ENCODE assay signal across 18 mouse cellular contexts in genomic region chr11:34544631-34545030, GRCm38 (mm10).
DNase-seq lines count a peak whose midpoint lies in the region; ATAC-seq and TF ChIP-seq lines count a peak whose summit lies in the region.
"Had no signal": no experiment of that assay in that cellular context is flagged by ENCODE, and none has a peak within 500 bp of the region (broad histone marks: within the 10 kb centered on the region; RNA-seq: fewer than 3 reads in every experiment).

No protein-coding gene starts in this region.

- H3K4me3 ChIP-seq in liver, adult 2 months (ENCODE audit: insufficient read depth, low read depth, low read length): no peak overlapping the region
- no peak overlapping the region for H3K4me3 ChIP-seq in intestine, embryonic 15.5 days (replicated peaks)
- H3K4me3 ChIP-seq: embryonic facial prominence, embryonic 15.5 days; forebrain, embryonic 15.5 days; heart, embryonic 15.5 days; midbrain, embryonic 10.5 days had no signal

- peak; percentile 66 for ATAC-seq in CD4-positive, CD25-positive, alpha-beta regulatory T cell, adult 4 months
- ATAC-seq in intestine, embryonic 15.5 days: no peak
- ATAC-seq: forebrain, embryonic 15.5 days had no signal

- H3K4me2 ChIP-seq in intestine, embryonic 15.5 days (replicated peaks): no peak overlapping the region
- H3K4me2 ChIP-seq: embryonic facial prominence, embryonic 15.5 days; forebrain, embryonic 15.5 days; heart, embryonic 15.5 days; liver, embryonic 11.5 days had no signal

- no peaks in the 10 kb centered on the region for H3K9me3 ChIP-seq in intestine, embryonic 15.5 days

- no peak overlapping the region for H3K9ac ChIP-seq in liver, adult 2 months (ENCODE audit: low read depth, low read length)
- no peak overlapping the region for H3K9ac ChIP-seq in intestine, embryonic 15.5 days
- H3K9ac ChIP-seq: embryonic facial prominence, embryonic 15.5 days; forebrain, embryonic 15.5 days; heart, embryonic 15.5 days had no signal

- H3K4me1 ChIP-seq in liver, adult 2 months (ENCODE audit: control insufficient read depth, insufficient read depth, low read length): no peaks in the 10 kb centered on the region
- no peaks in the 10 kb centered on the region for H3K4me1 ChIP-seq in intestine, embryonic 15.5 days (replicated peaks)
- H3K4me1 ChIP-seq: embryonic facial prominence, embryonic 15.5 days; forebrain, embryonic 15.5 days; heart, embryonic 15.5 days; midbrain, embryonic 10.5 days had no signal

- H3K36me3 ChIP-seq in liver, adult 2 months (ENCODE audit: control insufficient read depth, insufficient read depth, low read length): no peaks in the 10 kb centered on the region
- no peaks in the 10 kb centered on the region for H3K36me3 ChIP-seq in intestine, embryonic 15.5 days
- H3K36me3 ChIP-seq: embryonic facial prominence, embryonic 15.5 days; forebrain, embryonic 15.5 days; heart, embryonic 15.5 days; midbrain, embryonic 10.5 days had no signal

- TF ChIP-seq POLR2A in liver, adult 2 months (IDR thresholded peaks at IDR 0.05; ENCODE audit: extremely low read depth, insufficient read depth, low read length): no peak

- no peak overlapping the region for H3K27ac ChIP-seq in liver, adult 2 months (replicated peaks; ENCODE audit: insufficient read depth, low read depth, low read length)
- no peak overlapping the region for H3K27ac ChIP-seq in intestine, embryonic 15.5 days
- H3K27ac ChIP-seq: embryonic facial prominence, embryonic 15.5 days; forebrain, embryonic 15.5 days; heart, embryonic 15.5 days; midbrain, embryonic 10.5 days had no signal

- H3K79me2 ChIP-seq in liver, adult 2 months (ENCODE audit: control insufficient read depth, insufficient read depth, low read length): no peaks in the 10 kb centered on the region

- H3K27me3 ChIP-seq in liver, adult 2 months (ENCODE audit: control insufficient read depth, insufficient read depth, low read length): no peaks in the 10 kb centered on the region
- no peaks in the 10 kb centered on the region for H3K27me3 ChIP-seq in intestine, embryonic 15.5 days (replicated peaks)
- H3K27me3 ChIP-seq: embryonic facial prominence, embryonic 15.5 days; forebrain, embryonic 15.5 days; heart, embryonic 15.5 days had no signal

- DNase-seq in liver, adult 2 months (ENCODE audit: extremely low read depth, low read depth, low spot score): peak; percentile 18
- DNase-seq in liver: no peak
- peak; percentile 25 for DNase-seq in c-Kit-negative CD71-positive TER-119-positive erythroid progenitor cells, embryonic 14.5 days (ENCODE audit: low read depth, low spot score)
- peak; percentile 3 for DNase-seq in large intestine, adult 2 months (ENCODE audit: low read depth, low spot score)
- no peak for DNase-seq in urinary bladder, postnatal 36 days (ENCODE audit: low spot score in 2 of 2)
- no peak for DNase-seq in retina, embryonic 14.5 days (ENCODE audit: low spot score)
- DNase-seq: cerebellum, postnatal 10 days; gastrocnemius, postnatal 10 days; kidney, adult 2 months; lung, postnatal 14 days; thymus, postnatal 25 days had no signal

- WGBS in liver, adult 2 months: 68% methylated on average over 7 of the region's 7 CpGs
- WGBS in large intestine, adult 2 months: 68% methylated on average over 7 of the region's 7 CpGs
- WGBS in intestine, embryonic 15.5 days: 71% methylated on average over 7 of the region's 7 CpGs

- TF ChIP-seq CTCF in liver, adult 2 months (IDR thresholded peaks at IDR 0.05; ENCODE audit: low read depth, low read length): no peak

Comparison
In these comparisons a context has a peak if more than half of its experiments do, and no peak if none do; other contexts are left out.
1. DNase-seq: peak in liver, adult 2 months (single experiment), c-Kit-negative CD71-positive TER-119-positive erythroid progenitor cells, embryonic 14.5 days (single experiment) and large intestine, adult 2 months (single experiment); none in liver (single experiment), urinary bladder, postnatal 36 days (0 of 2) and retina, embryonic 14.5 days (single experiment).